Mouse (Mus musculus) thymus, adult 18-20 months (tissue): ENCODE measurements around the gene Vgll4.

Source experiments
- DNase-seq, 2 experiments: peaks; one replicate each; pipeline ENCODE4 v3.0.0; 2022; ENCODE audit warnings: mixed read lengths in 2 of 2

The Vgll4 gene

DNA sequence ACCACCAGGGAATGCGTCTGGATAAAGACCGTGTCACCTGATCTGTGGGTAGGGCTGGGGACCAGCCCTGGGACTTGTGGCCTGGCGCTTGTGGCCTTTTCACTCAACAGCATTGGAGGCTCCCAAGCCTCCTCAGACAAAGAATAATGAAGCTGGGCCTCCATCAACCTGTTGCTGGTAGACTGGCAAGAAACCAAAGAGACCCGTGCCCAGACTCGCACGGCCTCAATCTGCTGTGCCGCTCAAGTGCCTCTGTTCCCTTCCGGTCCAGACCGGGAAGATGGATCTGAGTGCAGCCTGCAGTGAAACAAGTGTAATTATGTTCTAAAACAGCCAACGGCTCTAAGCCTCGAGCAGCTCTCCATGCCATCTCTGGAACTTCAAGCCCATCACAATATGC is 52.7 kb downstream of the Vgll4 start:
- DNase-seq = no peak

DNA sequence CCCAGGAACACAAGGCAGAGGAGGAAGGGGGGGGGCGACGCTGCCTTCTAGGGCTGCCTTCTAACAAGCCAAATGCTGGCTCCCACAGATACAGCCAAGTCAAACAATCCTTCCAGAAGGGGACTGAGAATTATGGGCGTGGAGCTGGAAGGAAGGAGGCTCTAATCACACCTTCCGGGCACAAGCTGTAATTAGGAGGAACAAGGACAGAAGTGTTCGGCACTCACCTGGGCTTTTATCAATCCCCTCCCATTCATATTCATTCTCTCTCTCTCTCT is 53.1 kb downstream of the Vgll4 start:
- no peak for DNase-seq

DNA sequence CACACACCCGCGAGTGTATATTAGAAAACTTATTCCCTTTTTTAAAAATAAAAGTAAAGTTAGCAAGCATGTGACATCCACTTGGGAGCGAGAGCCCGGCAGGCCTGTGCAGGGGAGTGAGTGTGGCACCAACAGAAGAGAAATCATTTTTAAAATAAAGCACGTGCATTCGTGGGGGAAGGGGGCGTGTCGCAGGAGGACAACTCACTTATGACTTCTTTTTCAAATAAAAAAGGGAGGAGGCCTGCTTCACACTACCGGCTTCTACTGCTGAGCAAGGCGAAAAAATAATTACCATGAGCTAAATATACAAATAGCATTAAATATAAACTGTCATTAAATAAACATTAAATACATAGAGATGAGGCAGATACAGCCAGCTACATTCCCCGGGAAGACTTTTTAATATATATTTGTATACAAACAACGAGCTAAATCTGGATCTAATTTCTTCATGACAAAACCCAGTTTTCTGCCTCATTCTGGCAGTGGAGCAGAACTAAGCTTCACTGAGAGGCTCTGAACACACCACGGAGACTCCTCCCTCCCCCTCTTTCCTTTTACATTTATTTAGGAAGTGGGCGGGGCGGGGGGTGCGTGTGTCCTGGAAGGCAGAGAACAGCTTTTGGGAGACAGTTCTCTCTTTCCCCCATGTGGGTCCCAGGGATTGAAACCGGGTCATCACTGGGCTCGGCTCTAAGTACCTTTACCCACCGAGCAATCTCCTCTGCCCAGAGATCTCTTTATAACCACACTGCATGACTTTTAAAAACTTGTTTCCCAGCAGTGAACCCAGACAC is 53.7 kb downstream of the Vgll4 start:
- DNase-seq = no peak

DNA sequence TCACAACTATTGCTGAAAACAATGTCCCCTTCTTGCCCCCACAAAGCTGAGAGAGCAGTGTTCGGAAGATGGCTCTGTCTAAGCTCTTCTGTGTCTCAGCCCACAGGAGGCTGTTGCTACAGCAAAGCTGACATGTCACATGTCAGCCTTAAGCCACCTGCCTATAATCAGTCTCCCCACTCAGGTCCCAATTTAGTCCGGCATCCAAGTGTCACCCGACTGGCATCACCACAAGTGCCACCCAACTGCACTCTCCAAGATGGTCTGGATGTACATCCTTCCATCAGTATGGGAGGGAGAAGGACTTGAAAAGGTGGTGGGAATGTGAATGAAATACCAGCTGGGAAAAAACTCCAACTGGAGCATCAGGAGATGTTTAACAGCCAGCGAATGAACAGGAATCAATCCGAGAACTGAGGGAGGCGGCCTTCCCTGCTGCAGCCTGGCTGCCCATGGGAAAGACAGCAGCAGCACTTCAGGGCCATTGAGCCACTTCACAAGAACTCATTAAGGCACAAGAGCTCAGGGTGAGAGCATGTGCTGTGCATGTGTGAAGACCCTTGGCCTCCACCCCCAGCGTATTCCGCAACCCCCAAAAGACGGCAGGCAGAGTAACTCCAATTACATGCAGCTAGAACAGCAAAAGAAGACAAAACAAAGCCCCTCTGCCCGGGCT is 55.6 kb downstream of the Vgll4 start:
- DNase-seq = no peak

- DNase-seq = no peak
Measured at GRCm38 (mm10) chr6:114913142-114913541, 56.7 kb downstream of the Vgll4 start.

DNA sequence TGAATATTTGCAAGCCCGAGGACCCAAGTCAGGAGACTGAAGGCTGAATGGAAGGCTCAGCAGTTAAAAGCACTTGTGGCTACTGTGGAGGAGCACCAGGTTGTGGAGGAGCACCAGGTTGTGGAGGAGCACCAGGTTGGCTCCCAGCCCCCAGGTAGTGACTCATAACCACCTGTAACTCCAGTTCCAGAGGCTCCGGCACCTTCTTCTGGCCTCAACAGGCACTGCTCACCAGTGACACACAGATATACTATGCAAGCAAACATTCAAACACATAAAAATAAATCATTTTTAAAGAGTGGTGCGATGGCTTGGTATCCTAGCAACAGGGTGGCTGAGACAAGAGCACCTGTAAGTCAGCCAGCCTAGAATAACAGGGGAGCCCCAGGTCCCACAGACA is 58.3 kb downstream of the Vgll4 start:
- DNase-seq = no peak

- DNase-seq = no peak
Measured at GRCm38 (mm10) chr6:114909801-114910200, 60.0 kb downstream of the Vgll4 start.

DNA sequence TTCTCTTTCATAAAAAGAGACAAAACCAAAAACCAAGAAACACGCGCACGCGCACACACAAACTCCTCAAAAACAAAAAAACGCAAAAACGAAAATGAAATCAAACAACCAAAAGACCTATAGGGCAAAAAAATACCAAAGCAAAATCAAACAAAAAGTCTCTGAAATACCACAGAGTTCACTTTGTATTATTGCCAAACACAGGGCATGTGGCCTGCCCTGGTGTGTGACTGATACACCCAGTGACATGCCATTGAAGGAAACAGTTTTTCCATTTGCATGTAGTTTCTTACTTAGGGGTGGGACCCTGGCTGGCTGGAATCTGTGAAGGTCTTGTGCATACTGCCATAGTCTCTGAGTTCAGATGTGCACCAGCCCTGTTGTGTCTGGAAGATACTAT is 62.3 kb downstream of the Vgll4 start:
- DNase-seq = no peak

DNA sequence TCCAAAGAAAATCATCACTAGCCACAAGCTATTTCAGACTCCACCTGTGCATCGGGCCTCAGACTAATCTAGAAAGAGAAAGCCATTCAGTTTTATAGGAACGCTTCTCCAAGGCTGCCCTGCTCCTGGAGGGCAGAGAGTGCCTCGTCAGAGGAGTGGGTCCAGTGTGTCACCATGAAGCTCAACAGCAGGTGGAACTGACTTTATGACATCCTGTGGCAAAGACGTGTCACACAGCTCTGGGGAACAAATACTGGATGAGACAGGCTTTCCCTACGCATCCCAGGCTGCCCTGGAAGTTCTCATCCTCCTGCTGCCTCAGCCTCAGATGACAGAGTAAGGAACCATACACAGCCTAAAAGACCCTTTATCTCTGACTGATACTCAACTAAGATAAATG is 63.6 kb downstream of the Vgll4 start:
- no peak for DNase-seq

DNA sequence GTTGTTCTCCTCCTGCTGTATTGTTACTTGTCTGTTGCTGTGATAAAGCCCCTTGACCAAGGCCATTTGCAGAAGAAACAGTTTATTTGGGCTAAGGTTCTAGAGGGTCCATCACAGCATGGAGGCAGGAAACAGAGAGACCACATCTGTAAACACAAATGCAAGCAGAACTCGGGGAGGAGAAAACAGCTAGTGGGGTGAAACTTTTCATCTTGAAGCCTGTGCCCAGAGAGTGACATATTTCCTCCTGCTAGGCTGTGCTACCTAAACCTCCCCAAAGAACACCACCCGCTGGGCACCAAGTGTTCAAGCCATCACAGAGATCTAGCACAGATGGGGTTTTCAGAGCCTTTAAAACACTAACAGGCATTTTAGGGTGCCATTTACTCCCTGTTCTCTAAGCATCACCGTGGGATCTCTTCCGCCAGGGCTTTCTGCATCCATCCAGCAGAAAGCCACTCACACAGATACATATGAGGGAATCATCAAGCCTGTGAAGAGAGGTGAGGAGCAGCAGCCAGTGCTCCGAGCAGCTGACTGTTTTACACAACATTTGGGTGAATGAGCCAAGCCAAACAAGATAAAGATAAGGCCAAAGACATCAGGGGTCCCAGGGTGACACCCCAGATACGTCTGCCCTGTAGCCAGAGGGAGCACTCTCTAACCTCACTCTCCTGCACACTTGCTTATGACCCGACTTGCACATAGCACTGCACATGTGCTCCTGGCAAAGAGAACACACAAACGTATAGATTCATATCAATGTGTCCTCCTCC is 64.4 kb downstream of the Vgll4 start:
- no peak for DNase-seq

DNA sequence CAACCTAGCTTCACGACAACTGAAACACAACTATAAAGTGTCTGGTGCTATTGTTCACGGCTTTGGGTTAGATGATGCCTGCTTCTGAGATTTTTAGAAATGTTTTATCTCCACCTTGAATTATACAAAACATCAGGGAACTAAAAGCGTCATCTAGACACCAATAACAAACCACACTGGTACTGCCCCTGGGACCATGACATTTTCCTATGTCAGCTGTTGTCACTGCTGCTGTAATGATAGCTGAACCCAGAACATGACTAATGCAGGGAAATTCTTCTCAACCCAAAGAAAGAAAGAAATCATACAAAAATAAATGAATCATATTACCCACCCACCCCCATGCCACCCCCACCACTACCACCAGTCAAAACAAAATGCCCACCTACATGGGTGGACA is 65.0 kb downstream of the Vgll4 start:
- DNase-seq = no peak

GRCm38 (mm10) chr6:114904233-114904632 is 65.6 kb downstream of the Vgll4 start:
- no peak for DNase-seq

DNA sequence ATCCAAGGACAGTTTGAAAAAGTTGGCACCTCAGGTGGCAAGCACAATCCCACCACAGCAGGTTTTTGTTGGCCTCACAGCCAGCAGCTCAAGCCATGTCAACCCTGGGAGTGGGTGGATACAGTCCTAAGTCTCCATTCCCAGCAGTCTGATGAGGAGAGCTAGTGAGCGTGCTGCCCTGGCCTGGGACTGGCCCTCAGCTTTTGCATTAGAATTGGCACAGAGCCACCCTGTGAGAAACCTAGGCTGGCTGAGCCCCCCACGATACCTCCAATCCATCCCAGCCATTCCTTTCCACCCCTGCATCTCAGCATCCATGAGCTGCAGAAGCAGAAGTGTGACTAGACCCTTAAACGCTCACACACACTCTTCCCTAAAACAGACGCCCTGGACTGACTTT is 67.9 kb downstream of the Vgll4 start:
- no peak for DNase-seq

DNA sequence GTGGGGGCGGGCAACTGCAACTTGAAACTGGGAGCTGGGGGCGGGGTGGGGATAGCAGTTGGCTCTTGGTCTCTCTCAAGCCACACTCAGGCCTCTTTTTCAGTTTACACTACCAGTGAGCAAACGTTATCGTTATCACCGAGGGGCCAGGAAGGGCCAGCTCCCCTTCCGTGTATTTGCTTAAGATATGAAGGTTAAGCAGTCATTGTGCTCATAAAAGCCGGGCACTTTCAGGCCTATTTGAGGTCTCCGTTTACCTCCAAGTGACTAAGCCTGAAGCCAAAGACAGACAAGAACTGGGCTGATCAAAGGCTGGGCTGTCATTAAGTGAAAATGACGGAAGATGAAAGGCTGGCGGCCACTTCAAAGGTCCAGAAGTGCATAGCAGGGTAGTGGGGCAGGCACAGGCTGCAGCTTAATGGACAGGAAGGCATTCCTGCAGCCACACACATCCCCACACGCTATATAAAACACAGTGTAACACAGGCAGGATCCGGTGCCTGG is 68.4 kb downstream of the Vgll4 start:
- no peak for DNase-seq

- peak in 1 of 2 experiments; percentile 3 for DNase-seq
Measured at GRCm38 (mm10) chr6:114900194-114900593, 69.6 kb downstream of the Vgll4 start.

GRCm38 (mm10) chr6:114899652-114900051 is 70.1 kb downstream of the Vgll4 start:
- DNase-seq = peak in 1 of 2 experiments; percentile 6

- DNase-seq = peak in 1 of 2 experiments; percentile 12
Measured at GRCm38 (mm10) chr6:114898949-114899348, 70.8 kb downstream of the Vgll4 start.

DNA sequence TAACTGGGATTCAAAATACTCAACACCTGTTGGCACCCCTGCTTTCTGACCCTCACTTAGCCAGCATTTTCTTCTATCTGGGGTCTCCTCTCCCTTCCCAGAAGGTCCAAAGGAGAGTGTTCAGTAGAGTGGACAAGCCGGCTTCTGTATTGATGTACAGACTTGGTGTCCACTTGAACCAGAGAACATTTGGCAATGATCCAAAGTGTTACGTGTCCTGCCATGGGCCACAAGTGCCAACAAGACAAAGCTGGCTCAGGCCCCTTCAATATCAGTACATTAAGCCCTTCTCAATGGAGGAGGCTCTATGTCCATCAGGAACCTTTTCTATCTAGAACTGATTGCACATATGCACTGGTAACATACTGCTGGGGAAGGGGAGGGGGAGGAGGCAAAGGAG is 73.5 kb downstream of the Vgll4 start:
- no peak for DNase-seq

- no peak for DNase-seq
Measured at GRCm38 (mm10) chr6:114895191-114895590, 74.6 kb downstream of the Vgll4 start.

- DNase-seq = peak in 1 of 2 experiments; percentile 42
Measured at GRCm38 (mm10) chr6:114894548-114895106, 75.2 kb downstream of the Vgll4 start.

- DNase-seq = peak; percentile 58 to 74
Measured at GRCm38 (mm10) chr6:114893427-114894209, 76.2 kb downstream of the Vgll4 start.

GRCm38 (mm10) chr6:114892363-114892762 is 77.4 kb downstream of the Vgll4 start:
- no peak for DNase-seq
